Mouse (Mus musculus): ENCODE results near the gene Auts2.

Auts2 gene

DNA sequence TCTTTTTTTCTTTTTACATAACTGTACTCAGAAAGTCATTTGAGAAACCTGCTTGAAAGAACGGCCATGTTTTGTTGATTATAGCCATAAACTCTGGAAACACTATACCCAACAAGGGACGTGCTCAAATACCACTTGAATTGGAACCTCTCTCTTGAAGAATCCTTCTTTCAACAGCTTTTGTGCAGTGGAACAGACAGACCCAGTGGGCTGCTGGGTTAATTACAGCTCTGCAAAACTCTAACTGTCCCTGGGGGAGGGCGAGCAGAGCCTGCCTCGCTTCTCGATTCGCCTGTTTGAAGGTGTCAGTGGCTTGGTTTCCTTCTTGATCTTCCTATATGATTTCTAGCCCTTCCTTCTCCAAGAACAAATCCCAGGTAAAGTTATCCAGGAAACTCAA is 805.7 kb downstream of the Auts2 start:
- DNase-seq (ENCODE audit: low read depth, low spot score) = no peak

DNA sequence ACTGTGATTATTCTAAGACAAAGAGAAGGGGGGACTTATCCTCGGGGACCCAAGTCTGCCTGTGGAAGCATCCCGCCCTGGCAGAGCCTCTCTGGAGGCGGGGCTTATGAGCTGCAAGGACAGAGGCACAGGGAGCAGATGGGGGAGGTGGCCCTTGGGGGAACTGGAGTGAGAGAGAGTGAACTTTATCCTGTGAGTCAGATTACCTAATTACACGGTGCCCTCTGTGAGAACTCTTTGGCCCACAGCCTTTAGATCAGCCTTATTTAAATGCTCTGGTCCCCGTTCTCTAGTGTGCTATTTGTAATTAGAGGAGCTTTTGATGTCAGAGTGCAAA is 809.9 kb downstream of the Auts2 start:
- DNase-seq (ENCODE audit: low read depth, low spot score) = no peak

DNA sequence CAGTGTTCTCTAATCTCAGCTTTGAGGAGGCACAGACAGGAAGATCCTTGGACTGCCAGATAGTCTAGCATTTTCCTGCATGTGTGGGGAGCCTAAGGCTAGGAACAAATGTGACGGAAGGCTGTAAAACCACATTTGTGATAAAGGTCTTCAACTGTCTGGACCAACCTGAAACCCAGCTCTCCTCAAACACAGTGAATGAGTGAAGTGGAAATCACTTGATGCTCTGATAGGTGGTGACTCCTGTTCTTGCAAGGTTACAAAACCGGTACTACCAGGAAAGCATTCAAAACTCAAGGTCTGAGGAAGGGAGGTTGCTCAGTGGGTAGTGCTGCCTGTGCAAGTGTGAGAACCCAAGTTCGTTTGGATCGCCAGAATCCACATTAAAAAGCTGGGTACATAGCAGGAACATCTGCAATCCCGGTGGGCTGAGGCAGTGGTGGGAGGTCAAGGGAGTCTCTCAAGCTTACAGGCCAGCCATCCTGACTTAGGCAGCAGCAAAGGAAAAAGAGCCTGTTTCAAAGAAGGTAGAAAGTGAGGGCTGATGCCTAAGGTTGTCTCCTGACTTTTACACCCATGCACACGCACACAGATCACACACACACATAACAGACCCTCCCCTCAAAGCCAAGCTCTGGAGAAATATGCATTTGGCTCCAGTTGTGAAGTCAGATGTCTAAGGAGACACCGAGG is 810.4 kb downstream of the Auts2 start:
- DNase-seq (ENCODE audit: low read depth, low spot score) = no peak

DNA sequence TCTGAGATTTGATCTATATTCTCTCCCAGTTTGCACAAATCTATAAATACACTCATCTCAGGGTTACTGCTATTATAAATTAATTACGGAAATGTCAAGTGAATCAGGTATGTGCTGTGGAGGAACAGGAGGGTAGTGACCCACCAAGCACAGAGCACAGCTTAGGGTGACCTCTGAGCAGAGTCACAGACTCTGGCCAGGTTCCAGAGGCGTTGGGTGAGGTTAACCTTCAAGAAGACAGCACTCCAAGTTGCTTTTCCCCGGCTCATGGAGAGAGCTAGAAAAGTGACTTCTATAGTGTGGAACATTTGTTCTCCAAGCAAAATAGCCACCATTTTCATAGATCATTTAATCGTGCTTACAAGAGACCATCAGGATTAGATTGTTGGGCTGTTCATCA is 813.7 kb downstream of the Auts2 start:
- no peak for DNase-seq (ENCODE audit: low read depth, low spot score)

DNA sequence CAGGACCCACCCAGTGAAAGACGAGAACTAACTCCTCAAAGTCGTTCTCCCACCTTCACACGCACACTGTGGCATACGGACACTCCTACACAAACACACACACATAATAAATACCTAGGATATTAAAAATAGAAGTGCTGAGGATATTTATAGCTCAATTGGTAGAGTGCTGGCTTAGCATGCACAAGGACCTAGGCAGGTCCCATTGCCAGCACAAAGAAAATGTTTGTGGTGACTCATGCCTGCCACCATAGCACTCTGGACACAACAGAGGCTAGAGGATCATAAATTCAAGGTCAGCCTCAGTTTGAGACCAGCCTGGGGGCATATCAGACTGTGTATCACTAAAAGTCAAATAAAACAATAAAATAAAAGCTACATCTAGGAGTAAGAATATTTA is 815.2 kb downstream of the Auts2 start:
- DNase-seq (ENCODE audit: low read depth, low spot score) = no peak

DNA sequence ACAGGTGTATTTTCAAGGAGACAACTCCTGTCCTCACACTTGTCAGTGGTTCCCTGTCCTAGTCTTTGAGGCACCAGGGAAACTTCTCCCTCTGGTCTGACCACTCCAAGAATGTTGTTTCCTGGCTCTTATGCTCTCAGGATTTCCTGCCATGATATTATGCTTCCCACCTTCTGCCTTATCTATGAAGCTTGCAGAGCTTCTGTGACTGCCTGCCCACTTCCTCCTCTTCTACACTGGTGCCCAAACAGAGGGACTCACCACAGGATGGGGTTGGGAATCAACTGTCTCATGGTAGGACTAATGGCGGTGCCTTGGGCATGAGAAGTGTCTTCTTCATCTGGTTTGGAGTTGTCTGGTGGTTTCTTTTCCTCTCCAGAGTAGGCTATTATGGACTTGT is 818.6 kb downstream of the Auts2 start:
- DNase-seq (ENCODE audit: low read depth, low spot score) = no peak

DNA sequence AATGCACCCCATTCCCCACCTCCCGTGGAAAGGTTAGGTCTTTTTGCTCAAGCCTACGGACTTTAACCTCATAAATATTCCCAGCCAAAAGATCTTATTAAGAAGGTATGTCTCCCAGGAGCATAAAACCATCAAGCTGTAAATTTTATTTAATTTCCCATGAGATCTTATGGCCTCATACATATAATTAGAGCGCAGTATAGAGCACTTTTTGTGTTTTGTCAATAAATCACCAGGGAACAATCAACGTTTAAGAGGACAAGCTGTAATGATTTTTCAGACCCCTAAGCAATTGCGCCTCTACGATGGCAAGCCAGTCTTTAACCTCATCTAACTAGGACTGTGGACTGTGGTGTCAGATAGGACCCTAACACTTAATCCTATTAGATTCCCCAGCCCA is 820.4 kb downstream of the Auts2 start:
- DNase-seq (ENCODE audit: low read depth, low spot score) = no peak

DNA sequence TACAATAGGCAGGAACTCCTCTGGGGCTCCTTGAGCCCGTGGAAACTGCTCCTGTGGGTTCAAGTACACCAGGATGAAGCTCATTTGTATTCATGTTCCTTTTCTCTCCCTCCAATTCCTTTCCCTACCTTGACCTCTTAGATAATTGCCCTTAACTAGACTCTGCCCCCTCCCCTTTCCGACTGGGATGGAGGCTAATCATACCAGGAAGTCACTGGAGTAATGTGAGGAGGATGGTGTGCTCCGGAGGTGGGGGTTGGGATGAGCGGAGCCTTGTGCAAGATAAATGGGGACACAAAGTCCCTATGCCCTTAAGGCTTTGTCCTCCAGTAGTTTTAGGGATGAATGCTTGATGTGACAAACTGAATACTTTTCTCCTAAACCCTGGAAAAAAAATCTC is 820.8 kb downstream of the Auts2 start:
- no peak for DNase-seq (ENCODE audit: low read depth, low spot score)

DNA sequence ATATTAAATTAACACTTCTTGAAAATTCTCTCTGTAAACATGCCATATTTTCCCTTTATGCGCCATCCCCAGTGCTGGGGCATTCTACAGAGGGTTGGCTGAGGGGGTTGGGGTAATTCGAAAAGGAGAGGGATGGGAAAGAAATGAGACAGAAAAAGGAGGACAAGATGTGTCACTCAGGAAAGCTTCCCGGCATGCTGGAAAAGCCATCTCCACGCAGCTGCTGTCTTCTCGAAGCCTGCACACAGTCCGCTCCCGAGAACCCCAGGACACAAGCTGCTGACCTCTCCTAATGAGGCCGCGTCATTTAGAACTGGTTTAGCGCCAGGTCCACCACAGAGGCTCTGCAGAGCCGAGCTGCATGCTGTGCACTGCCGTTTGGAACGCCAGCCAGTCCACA is 825.1 kb downstream of the Auts2 start:
- DNase-seq (ENCODE audit: low read depth, low spot score) = no peak

DNA sequence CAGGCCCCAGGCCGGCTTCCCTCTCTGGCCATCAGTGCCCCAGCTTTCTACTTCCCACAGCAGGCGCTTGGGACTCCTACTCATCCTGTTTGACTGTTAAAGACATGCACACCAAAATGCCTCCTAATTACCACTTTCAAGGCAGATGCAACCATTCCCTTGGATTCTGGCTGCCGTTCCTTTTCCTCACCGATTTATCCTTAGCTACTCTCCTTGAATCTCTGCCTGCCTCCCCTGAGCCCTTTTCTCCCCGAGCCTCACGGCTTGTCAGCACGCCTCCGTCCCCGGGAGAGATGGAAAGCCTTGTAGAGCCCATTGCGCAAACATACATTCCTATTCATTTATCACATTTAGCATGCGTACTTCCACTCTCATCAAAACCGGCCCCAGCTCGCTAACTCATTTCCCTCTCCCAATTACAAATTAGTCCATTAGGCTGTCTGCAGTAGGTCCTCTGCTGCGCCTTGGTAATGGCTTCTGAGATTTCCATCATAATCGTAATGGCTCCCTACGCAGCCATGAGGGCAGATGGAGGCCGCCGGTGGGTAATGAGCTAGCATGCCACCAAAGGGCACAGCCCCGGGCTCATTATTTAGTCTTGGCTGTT is 825.7 kb downstream of the Auts2 start:
- DNase-seq (ENCODE audit: low read depth, low spot score) = peak; percentile 53

DNA sequence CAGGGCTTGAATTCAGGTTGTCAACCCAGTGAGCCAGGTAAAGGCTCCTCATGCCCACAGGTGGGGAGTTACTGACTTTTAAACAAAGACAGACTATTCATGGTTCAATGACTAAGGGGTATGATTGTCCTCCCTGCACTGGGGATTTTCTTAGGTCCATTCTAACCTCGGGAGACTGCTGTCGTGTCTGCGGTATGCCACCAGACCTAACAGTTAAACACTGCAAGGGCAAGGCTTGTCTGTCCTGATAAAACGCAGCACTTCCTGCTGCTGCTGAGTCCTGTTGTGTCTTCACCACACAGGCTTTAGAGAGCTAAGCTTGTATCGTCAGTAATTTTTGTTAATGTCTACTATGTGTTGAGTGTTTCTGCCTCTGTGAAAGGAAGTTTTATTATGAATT is 828.2 kb downstream of the Auts2 start:
- DNase-seq (ENCODE audit: low read depth, low spot score) = no peak

DNA sequence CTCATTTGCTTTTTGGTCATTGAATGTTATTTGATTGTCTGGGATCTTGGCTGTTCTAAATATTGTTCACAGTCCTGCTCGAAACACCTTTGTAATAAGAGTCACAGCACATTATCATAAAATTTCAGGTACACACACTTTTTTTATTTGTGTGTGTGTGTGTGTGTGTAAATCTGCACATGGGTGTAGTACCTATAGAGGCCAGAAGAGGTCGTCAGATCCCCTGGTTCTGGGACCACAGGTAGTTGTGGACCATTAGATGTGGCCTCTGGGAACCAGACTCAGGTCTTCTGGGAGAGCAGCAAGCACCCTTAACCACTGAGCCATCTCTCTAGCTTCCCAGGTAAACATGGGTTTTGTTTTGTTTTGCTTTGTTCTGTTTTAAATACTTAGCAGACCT is 830.7 kb downstream of the Auts2 start:
- DNase-seq (ENCODE audit: low read depth, low spot score) = no peak

DNA sequence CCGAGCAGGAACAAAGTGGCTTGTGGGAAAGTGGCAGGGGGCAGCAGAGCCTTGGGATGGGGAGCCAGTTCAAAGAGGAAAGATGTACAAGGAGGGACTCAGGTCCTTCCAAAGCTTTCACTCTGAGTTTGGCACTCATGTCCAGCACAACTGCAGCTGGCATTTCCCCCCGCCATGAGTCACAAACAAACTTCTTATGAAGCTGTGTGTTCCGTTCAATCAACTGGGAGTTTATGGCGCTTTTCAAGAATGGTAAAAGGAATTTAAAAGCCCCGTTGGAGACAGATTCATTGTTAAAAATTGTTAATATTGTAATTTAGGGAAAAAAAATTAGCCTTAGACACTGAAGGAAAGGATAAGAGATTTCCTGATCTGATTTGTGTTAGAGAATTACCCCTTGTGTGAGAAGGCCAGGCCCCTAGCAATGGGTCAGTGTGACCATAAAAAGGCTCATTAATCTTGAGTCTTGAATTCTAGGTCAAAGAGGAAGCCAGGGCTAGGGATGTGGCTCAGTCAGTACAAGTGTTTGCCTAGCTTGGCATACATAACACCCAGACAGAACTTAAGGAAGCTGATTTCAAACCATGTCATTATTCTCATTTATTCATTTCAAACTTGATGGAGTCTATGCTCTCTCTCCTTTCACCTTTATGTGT is 831.5 kb downstream of the Auts2 start:
- no peak for DNase-seq (ENCODE audit: low read depth, low spot score)

DNA sequence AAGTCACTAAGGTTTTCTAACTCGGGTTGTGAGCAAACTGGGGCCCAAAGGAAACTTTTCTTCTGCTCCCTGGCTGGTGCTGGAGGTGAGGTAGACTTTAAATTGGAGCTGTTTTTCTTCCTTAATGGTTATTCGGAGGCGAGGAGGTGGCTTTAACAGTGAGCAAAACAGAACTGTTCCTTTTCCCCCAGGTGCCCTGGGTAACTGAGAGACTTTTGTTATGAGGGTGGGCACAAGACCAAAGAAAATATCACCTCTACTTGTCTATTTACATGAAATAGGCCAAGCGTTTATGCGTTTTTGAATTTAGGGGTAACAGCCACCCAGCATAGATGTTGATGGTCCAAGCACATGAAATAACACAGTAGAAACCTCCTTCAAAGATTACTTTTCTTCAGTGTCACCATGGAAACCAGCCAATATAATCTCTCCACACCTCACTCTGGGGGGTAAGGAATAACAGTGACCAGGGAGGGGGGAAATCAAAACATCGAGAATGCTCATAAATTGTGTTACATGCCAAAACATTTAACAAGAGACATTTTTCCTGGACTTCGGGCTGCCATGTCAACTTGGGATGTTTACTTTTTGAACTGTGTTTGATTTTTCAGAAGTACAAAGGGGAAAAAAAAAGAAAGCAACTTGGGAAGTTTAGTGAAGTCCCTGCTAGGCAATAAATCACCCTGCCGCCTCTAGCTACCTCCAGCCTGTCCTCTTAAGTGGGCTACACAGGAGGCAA is 832.2 kb downstream of the Auts2 start:
- no peak for DNase-seq (ENCODE audit: low read depth, low spot score)

DNA sequence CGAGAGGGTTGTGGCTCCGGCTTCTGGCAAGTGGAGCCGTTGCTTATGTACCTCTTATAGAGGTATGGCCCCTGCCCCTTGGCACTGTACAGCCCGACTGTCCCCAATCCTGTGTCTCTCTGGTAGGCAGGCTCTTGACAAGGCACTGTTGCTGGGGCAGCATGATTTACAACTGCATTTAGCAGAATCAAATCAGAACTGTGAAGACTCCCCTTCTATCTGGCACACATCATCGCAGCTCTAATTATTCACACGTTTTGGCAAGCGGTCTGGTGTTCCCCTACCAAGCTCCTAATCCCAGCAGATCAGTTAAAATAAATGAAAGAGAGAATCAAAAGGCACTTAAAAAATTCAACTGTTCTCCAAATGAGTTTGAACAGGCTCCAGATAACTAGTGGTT is 835.7 kb downstream of the Auts2 start:
- peak; percentile 73 for DNase-seq (ENCODE audit: low read depth, low spot score)

DNA sequence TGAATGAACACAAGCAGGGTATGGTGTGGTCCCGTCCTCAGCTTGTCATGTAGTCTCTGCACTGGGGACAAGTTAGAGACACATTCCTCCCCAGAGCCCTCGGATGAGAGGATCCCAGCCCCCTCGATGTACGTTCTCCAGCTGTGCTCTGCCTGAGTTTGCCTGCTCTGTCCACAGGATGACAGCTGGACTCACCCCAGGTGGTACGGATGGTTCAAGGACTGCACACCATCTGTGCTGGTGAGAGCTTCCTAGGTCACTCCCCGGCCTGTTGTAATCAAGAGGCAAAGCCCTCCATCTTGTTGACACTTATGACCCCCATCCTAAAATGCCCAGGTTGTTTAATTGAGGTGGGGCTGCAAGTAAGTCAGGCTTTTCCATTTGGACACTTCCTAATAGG is 839.4 kb downstream of the Auts2 start:
- DNase-seq (ENCODE audit: low read depth, low spot score) = no peak

DNA sequence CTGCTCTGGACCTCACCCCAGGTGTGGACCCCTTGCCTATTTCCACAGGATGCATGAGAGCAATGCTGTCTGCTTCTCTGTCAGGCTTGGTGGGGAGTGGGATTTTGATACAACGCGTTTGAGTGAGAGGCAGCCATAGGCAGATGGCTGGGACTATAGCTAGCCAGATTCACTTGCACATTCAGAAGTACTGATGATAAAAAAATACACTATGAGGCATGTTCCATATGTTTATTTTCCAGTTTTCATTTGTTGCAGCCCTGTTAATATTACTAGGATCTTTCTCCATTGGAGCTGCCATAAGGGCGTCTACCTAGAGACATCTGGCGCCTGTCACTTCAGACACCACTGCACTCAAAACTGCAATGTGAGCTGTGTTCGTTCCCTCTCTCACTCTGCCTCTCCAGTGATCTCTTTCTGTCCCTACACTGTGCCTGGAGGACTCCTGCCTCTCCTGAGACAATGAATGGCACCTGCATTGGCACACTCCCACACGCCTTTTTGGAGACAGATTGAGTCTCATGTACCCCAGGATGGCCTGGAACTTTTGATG is 840.2 kb downstream of the Auts2 start:
- DNase-seq (ENCODE audit: low read depth, low spot score) = no peak

DNA sequence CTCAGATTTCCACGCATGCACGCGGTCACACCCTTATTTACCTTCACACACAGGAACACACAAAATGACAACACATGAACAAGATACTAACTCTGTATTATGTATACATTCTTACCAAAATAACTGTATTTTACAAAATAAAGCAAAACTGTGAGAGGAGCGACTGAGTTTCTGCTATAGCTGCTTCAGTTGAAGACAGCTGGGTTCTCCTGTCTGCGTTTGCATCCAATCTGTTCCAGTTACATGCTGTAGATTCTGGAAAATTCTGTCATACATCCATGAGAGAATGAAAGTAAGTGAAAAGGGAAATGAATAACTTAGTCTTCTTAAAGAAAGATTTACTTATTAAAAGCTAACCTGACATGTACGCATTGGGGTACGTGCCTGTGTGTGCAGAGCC is 844.2 kb downstream of the Auts2 start:
- no peak for DNase-seq (ENCODE audit: low read depth, low spot score)

DNA sequence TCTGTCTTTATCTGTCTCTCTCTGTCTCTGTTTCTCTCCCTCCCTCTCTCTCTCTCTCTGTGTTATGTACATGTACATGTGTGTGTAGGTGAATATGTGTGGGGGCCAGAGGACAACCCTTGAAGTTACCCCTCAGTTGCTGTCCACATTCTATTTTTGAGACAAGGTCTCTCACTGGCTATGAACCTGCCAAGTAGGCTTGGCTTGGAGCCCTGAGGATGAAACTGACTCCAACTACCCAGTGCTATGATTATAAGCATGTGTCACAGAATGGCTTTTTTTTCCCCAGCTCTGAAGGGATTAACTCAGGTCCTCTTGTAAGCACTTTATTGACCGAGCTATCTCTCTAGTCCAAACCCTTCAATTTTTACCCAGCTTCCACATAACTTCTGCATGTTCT is 852.4 kb downstream of the Auts2 start:
- no peak for DNase-seq (ENCODE audit: low read depth, low spot score)

DNA sequence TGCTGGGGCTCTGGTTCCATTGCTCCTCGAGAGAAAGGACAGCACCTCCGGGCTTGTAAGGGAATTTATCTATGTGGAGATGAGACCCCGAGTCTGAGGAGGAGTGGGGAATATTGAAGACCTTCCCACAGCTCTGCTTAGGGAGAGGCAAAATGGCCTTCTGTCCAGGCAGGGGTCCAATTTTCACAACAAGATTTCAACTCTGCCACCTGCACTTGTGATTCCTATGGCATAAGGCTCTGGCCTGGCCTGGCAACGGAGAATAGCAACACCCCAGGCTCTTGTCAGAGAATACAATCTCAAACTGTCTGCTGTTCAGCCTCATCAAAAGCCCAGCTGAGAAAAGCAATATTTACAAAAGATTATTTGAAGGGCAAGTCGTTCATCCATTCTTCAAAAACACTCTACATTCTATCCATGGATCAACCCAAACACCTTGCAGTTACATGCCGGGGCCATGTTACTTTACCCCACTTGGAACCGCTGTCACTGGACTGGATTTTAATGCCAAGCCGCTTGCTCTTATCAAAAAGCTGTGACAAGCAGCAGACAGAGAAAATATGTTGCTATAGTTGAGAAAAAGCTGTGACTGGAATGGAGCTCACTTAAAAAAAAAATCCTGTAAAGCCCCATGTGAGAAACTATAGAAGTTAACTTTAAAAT is 856.1 kb downstream of the Auts2 start:
- no peak for DNase-seq (ENCODE audit: low read depth, low spot score)

DNA sequence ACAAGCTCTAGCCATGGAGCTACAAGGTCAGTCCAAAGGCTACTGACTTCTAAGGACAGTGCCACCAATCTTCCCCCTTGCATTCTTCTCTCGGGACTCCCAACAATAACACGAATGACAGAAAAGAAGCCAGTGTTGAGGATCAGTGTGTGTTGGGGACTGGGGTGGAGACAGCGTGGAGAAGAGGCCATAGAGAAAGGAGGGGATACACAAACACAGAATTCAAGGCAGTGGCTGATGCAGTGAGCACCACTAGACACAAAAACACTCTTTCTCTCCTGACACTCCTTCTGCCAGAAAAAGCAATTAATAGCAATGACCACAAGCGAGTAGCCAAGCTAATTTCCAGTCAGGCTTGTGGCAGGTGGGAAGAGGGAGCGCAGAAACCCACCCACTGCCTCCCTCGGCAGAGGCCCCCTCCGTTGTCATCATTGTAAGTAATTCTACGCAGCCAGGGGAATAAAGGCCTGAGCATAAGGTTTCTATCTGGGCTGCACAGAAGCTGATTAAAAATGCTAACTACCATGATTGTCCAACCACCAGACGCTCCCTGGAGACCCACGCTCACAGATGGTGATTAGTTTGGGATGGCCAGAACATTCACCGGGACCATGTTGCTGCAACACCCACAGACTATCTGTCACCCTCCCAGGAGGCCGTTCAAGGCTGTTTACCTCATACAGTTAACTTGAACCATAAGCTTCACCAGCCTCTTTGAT is 862.9 kb downstream of the Auts2 start:
- DNase-seq (ENCODE audit: low read depth, low spot score) = peak; percentile 75
